Mouse (Mus musculus): ENCODE measurements around the gene Cfap97d1. TPM values are rescaled to one million over a fixed set of nuclear protein-coding genes. Genes with fewer than 3 reads are reported as not detected.
A peak's percentile ranks its signal among the peaks of the same experiment; 100 is the strongest.

The Cfap97d1 gene
- polyA plus RNA-seq, 1 experiment from 2014 or later: not detected

GRCm38 (mm10) chr11:101991813-101992212, 7.7 kb downstream of the Cfap97d1 start:
- Histone ChIP-seq H3K9ac (no peak overlapping the region), H3K27ac (no peak overlapping the region), H3K4me2 (no peak overlapping the region), H3K9me3 (replicated peaks) (no peaks in the 10 kb centered on the region), H3K36me3 (no peaks in the 10 kb centered on the region), H3K4me3 (no peak overlapping the region), H3K4me1 (replicated peaks) (peaks cover 5% of the 10 kb centered on the region), H3K27me3 (no peaks in the 10 kb centered on the region)
- ATAC-seq (replicated peaks; ENCODE audit: insufficient number of reproducible peaks, insufficient read depth, low FRiP score, low read depth): no peak
- 72% methylated on average over 3 of the region's 3 CpGs for WGBS

- H3K4me2 ChIP-seq: no peak overlapping the region
- H3K27me3 ChIP-seq: no peaks in the 10 kb centered on the region
- ATAC-seq (replicated peaks; ENCODE audit: insufficient number of reproducible peaks, insufficient read depth, low FRiP score, low read depth): no peak
- no peaks in the 10 kb centered on the region for H3K36me3 ChIP-seq
- H3K27ac ChIP-seq: no peak overlapping the region
- no peak overlapping the region for H3K4me3 ChIP-seq
- H3K4me1 ChIP-seq (replicated peaks): peaks cover 5% of the 10 kb centered on the region
- 80% methylated on average over 7 of the region's 7 CpGs for WGBS
- no peak overlapping the region for H3K9ac ChIP-seq
- H3K9me3 ChIP-seq (replicated peaks): no peaks in the 10 kb centered on the region
Observed at GRCm38 (mm10) chr11:101992411-101992810, 8.3 kb downstream of the Cfap97d1 start.

- H3K27me3 ChIP-seq: no peaks in the 10 kb centered on the region
- peaks cover 11% of the 10 kb centered on the region for H3K4me1 ChIP-seq (replicated peaks)
- no peak overlapping the region for H3K9ac ChIP-seq
- ATAC-seq (replicated peaks; ENCODE audit: insufficient number of reproducible peaks, insufficient read depth, low FRiP score, low read depth): no peak
- no peak overlapping the region for H3K4me3 ChIP-seq
- H3K36me3 ChIP-seq: no peaks in the 10 kb centered on the region
- no peak overlapping the region for H3K4me2 ChIP-seq
- peak overlapping the region; percentile 56 for H3K27ac ChIP-seq
- H3K9me3 ChIP-seq (replicated peaks): no peaks in the 10 kb centered on the region
- WGBS: 39% methylated on average over 8 of the region's 8 CpGs
Observed at GRCm38 (mm10) chr11:101994100-101994499, 10.0 kb downstream of the Cfap97d1 start.

GRCm38 (mm10) chr11:101995938-101996337, 11.9 kb downstream of the Cfap97d1 start:
- no peak overlapping the region for H3K9ac ChIP-seq
- 84% methylated on average over 7 of the region's 7 CpGs for WGBS
- H3K27me3 ChIP-seq: no peaks in the 10 kb centered on the region
- H3K27ac ChIP-seq: no peak overlapping the region
- H3K36me3 ChIP-seq: no peaks in the 10 kb centered on the region
- no peak overlapping the region for H3K4me3 ChIP-seq
- H3K9me3 ChIP-seq (replicated peaks): no peaks in the 10 kb centered on the region
- H3K4me1 ChIP-seq (replicated peaks): peaks cover 17% of the 10 kb centered on the region
- ATAC-seq (replicated peaks; ENCODE audit: insufficient number of reproducible peaks, insufficient read depth, low FRiP score, low read depth): no peak
- no peak overlapping the region for H3K4me2 ChIP-seq

- Histone ChIP-seq H3K4me3 (no peak overlapping the region), H3K27ac (peak overlapping the region; percentile 31; the same call in 1 of the 2 replicates), H3K9me3 (replicated peaks) (no peaks in the 10 kb centered on the region), H3K4me1 (replicated peaks) (peaks cover 17% of the 10 kb centered on the region), H3K9ac (no peak overlapping the region), H3K36me3 (no peaks in the 10 kb centered on the region), H3K4me2 (no peak overlapping the region), H3K27me3 (no peaks in the 10 kb centered on the region)
- WGBS: 41% methylated on average over 5 of the region's 5 CpGs
- no peak for ATAC-seq (replicated peaks; ENCODE audit: insufficient number of reproducible peaks, insufficient read depth, low FRiP score, low read depth)
Observed at GRCm38 (mm10) chr11:101998258-101998657, 14.2 kb downstream of the Cfap97d1 start.

- Histone ChIP-seq H3K27ac (no peak overlapping the region), H3K27me3 (no peaks in the 10 kb centered on the region), H3K4me2 (no peak overlapping the region), H3K9me3 (replicated peaks) (no peaks in the 10 kb centered on the region), H3K9ac (no peak overlapping the region), H3K4me1 (replicated peaks) (peaks cover 11% of the 10 kb centered on the region; the same call in 1 of the 2 replicates), H3K4me3 (no peak overlapping the region), H3K36me3 (no peaks in the 10 kb centered on the region)
- ATAC-seq (replicated peaks; ENCODE audit: insufficient number of reproducible peaks, insufficient read depth, low FRiP score, low read depth): no peak
- 52% methylated on average over 4 of the region's 4 CpGs for WGBS
Observed at GRCm38 (mm10) chr11:101999466-101999865, 15.4 kb downstream of the Cfap97d1 start.

GRCm38 (mm10) chr11:102004251-102004650, 20.2 kb downstream of the Cfap97d1 start:
- Histone ChIP-seq H3K4me1 (replicated peaks) (0 out of 2 replicates have a peak, but pooled peaks cover 5% of the 10 kb centered on the region), H3K9ac (no peak overlapping the region), H3K27ac (no peak overlapping the region), H3K4me2 (no peak overlapping the region), H3K36me3 (no peaks in the 10 kb centered on the region), H3K9me3 (replicated peaks) (no peaks in the 10 kb centered on the region), H3K4me3 (no peak overlapping the region), H3K27me3 (no peaks in the 10 kb centered on the region)
- WGBS: 89% methylated on average over 8 of the region's 8 CpGs
- no peak for ATAC-seq (replicated peaks; ENCODE audit: insufficient number of reproducible peaks, insufficient read depth, low FRiP score, low read depth)

GRCm38 (mm10) chr11:102006271-102006670, 22.2 kb downstream of the Cfap97d1 start:
- 66% methylated on average over 9 of the region's 9 CpGs for WGBS

GRCm38 (mm10) chr11:102006688-102007087, 22.6 kb downstream of the Cfap97d1 start:
- no peaks in the 10 kb centered on the region for H3K36me3 ChIP-seq
- H3K9me3 ChIP-seq (replicated peaks): no peaks in the 10 kb centered on the region
- H3K4me1 ChIP-seq (replicated peaks): no peaks in the 10 kb centered on the region
- H3K4me2 ChIP-seq: no peak overlapping the region
- H3K4me3 ChIP-seq: no peak overlapping the region
- H3K9ac ChIP-seq: no peak overlapping the region
- ATAC-seq (replicated peaks; ENCODE audit: insufficient number of reproducible peaks, insufficient read depth, low FRiP score, low read depth): no peak
- H3K27me3 ChIP-seq: no peaks in the 10 kb centered on the region
- H3K27ac ChIP-seq: no peak overlapping the region
- 80% methylated on average over 5 of the region's 5 CpGs for WGBS

More at GRCm38 (mm10) chr11:102006271-102006670, 22.2 kb downstream of the Cfap97d1 start:
- Histone ChIP-seq H3K9ac (no peak overlapping the region), H3K9me3 (replicated peaks) (no peaks in the 10 kb centered on the region), H3K27me3 (no peaks in the 10 kb centered on the region), H3K27ac (no peak overlapping the region), H3K4me1 (replicated peaks) (no peaks in the 10 kb centered on the region), H3K4me2 (no peak overlapping the region), H3K4me3 (no peak overlapping the region), H3K36me3 (no peaks in the 10 kb centered on the region)
- no peak for ATAC-seq (replicated peaks; ENCODE audit: insufficient number of reproducible peaks, insufficient read depth, low FRiP score, low read depth)

- Histone ChIP-seq H3K36me3 (no peaks in the 10 kb centered on the region), H3K27ac (0 out of 2 replicates have a peak overlapping the region, but pooled peaks have one; percentile 24), H3K9me3 (replicated peaks) (no peaks in the 10 kb centered on the region), H3K4me2 (no peak overlapping the region), H3K4me1 (replicated peaks) (no peaks in the 10 kb centered on the region), H3K4me3 (no peak overlapping the region), H3K27me3 (no peaks in the 10 kb centered on the region), H3K9ac (no peak overlapping the region)
- 86% methylated on average over 8 of the region's 8 CpGs for WGBS
- no peak for ATAC-seq (replicated peaks; ENCODE audit: insufficient number of reproducible peaks, insufficient read depth, low FRiP score, low read depth)
Observed at GRCm38 (mm10) chr11:102008372-102008771, 24.3 kb downstream of the Cfap97d1 start.

GRCm38 (mm10) chr11:102008954-102009637, 25.0 kb downstream of the Cfap97d1 start:
- H3K27me3 ChIP-seq: no peaks in the 10 kb centered on the region
- no peaks in the 10 kb centered on the region for H3K4me1 ChIP-seq (replicated peaks)
- WGBS: 58% methylated on average over 15 of the region's 15 CpGs
- no peak overlapping the region for H3K4me2 ChIP-seq
- H3K27ac ChIP-seq: peak overlapping the region; percentile 24; the same call in 1 of the 2 replicates
- no peaks in the 10 kb centered on the region for H3K36me3 ChIP-seq
- no peak overlapping the region for H3K9ac ChIP-seq
- ATAC-seq (replicated peaks; ENCODE audit: insufficient number of reproducible peaks, insufficient read depth, low FRiP score, low read depth): peak; percentile 67
- no peaks in the 10 kb centered on the region for H3K9me3 ChIP-seq (replicated peaks)
- no peak overlapping the region for H3K4me3 ChIP-seq

- Histone ChIP-seq H3K9me3 (replicated peaks) (no peaks in the 10 kb centered on the region), H3K4me3 (no peak overlapping the region), H3K36me3 (no peaks in the 10 kb centered on the region), H3K27me3 (no peaks in the 10 kb centered on the region), H3K9ac (no peak overlapping the region), H3K4me2 (no peak overlapping the region), H3K27ac (no peak overlapping the region), H3K4me1 (replicated peaks) (no peaks in the 10 kb centered on the region)
- 80% methylated on average over 13 of the region's 13 CpGs for WGBS
- ATAC-seq (replicated peaks; ENCODE audit: insufficient number of reproducible peaks, insufficient read depth, low FRiP score, low read depth): no peak
Observed at GRCm38 (mm10) chr11:102010140-102010539, 26.1 kb downstream of the Cfap97d1 start.

All from heart, embryonic 15.5 days (tissue).